Mouse (Mus musculus) lung, embryonic 16.5 days (tissue): Measurements from ENCODE around the gene Thrap3. TPM values are rescaled to one million over a fixed set of nuclear protein-coding genes. Genes with fewer than 3 reads are reported as not detected.

Source experiments
- ATAC-seq: fragments of 200-750 bp; cut with Nextera tagmentation; 2 replicates; pipeline ENCODE4 v1.8.0; 2017; ENCODE audit warnings: low read depth, mild to moderate bottlenecking, moderate library complexity
- H3K27ac ChIP-seq: fragments of 300-500 bp; sonication (generic); 2 replicates; pipeline ENCODE4 v1.5.1; 2014; ENCODE audit warnings: mild to moderate bottlenecking, control low read depth, low read length
- H3K27me3 ChIP-seq: fragments of 300-500 bp; sonication (generic); 2 replicates; pipeline ENCODE4 v1.6.1; 2014; ENCODE audit warnings: low read depth, low read length, mixed read lengths; ENCODE audit not compliant: control insufficient read depth, insufficient read depth
- H3K36me3 ChIP-seq: fragments of 300-500 bp; sonication (generic); 2 replicates; pipeline ENCODE4 v1.6.1; 2014; ENCODE audit warnings: low read length; ENCODE audit not compliant: control insufficient read depth, insufficient read depth
- H3K4me1 ChIP-seq: fragments of 300-500 bp; sonication (generic); replicated peaks from 2 replicates; pipeline ENCODE4 v1.6.1; 2014; ENCODE audit warnings: low read length, mixed read lengths; ENCODE audit not compliant: control insufficient read depth, insufficient read depth
- H3K4me2 ChIP-seq: fragments of 300-500 bp; sonication (generic); 2 replicates; pipeline ENCODE4 v1.6.1; 2014; ENCODE audit warnings: low read depth, low read length, control low read depth
- H3K4me3 ChIP-seq: fragments of 300-500 bp; sonication (generic); 2 replicates; pipeline ENCODE4 v1.5.1; 2014; ENCODE audit warnings: mild to moderate bottlenecking, low read length, control low read depth
- H3K9ac ChIP-seq: fragments of 300-500 bp; sonication (generic); 2 replicates; pipeline ENCODE4 v1.6.1; 2014; ENCODE audit warnings: low read length, control low read depth
- H3K9me3 ChIP-seq: fragments of 300-500 bp; sonication (generic); 2 replicates; pipeline ENCODE4 v1.6.1; 2016; ENCODE audit warnings: low read length; ENCODE audit not compliant: control insufficient read depth
- WGBS: fragments of 180-500 bp; shearing (Covaris S2); extraction: QIAGEN DNeasy Blood & Tissue Kit; methylation state at CpG from one replicate; pipeline ENCODE4 v1.1.7; 2014; 5-methylcytosine and 5-hydroxymethylcytosine counted together
- polyA plus RNA-seq: library from polyadenylated mRNA; unstranded; fragments of >200 nt; fragmentation: Nextera tagmentation; extraction: Ambion mirVana; gene quantifications from 2 replicates; pipeline ENCODE4 v1.2.1, GENCODE M21; 2015

Gene Thrap3
- polyA plus RNA-seq, 1 experiment from 2014 or later = 213 TPM

- Histone ChIP-seq H3K4me2 (no peak overlapping the region), H3K9me3 (no peaks in the 10 kb centered on the region), H3K4me1 (peaks cover 11% of the 10 kb centered on the region), H3K36me3 (peaks cover 26% of the 10 kb centered on the region), H3K27me3 (no peaks in the 10 kb centered on the region), H3K27ac (peak overlapping the region; percentile 89), H3K4me3 (no peak overlapping the region), H3K9ac (no peak overlapping the region)
- no peak for ATAC-seq
- WGBS = 48% methylated on average over 4 of the region's 4 CpGs
Measured at GRCm38 (mm10) chr4:126163685-126164084, 38.9 kb downstream of the Thrap3 start.

GRCm38 (mm10) chr4:126163067-126163659, 39.4 kb downstream of the Thrap3 start, which contains the start of gene Sh3d21:
Sh3d21 (minus strand) TSS chr4:126163491.
- Histone ChIP-seq H3K9ac (peak within 1 kb of the TSS; percentile 93), H3K4me3 (peak within 1 kb of the TSS; percentile 69), H3K4me1 (peaks cover 11% of the 10 kb centered on the region), H3K27ac (peak within 1 kb of the TSS; percentile 89), H3K9me3 (no peaks in the 10 kb centered on the region), H3K4me2 (peak within 1 kb of the TSS; percentile 92), H3K36me3 (peaks cover 23% of the 10 kb centered on the region), H3K27me3 (no peaks in the 10 kb centered on the region)
- 13% methylated on average over 22 of the region's 22 CpGs for WGBS
- peak; percentile 42 for ATAC-seq

- Histone ChIP-seq H3K9ac (peak overlapping the region; percentile 93), H3K36me3 (peaks cover 20% of the 10 kb centered on the region), H3K9me3 (no peaks in the 10 kb centered on the region), H3K27ac (peak overlapping the region; percentile 89), H3K4me1 (peaks cover 11% of the 10 kb centered on the region), H3K27me3 (no peaks in the 10 kb centered on the region), H3K4me2 (peak overlapping the region; percentile 92), H3K4me3 (peak overlapping the region; percentile 69)
- WGBS = under 1% methylated on average over 44 of the region's 44 CpGs
- peak; percentile 96 for ATAC-seq
Measured at GRCm38 (mm10) chr4:126162544-126163066, 40.0 kb downstream of the Thrap3 start.

- Histone ChIP-seq H3K4me1 (peaks cover 11% of the 10 kb centered on the region), H3K9me3 (peaks cover under 1% of the 10 kb centered on the region; the same call in 1 of the 2 replicates), H3K4me3 (peak overlapping the region; percentile 69), H3K9ac (peak overlapping the region; percentile 93), H3K36me3 (peaks cover 17% of the 10 kb centered on the region), H3K4me2 (peak overlapping the region; percentile 92), H3K27ac (peak overlapping the region; percentile 89), H3K27me3 (no peaks in the 10 kb centered on the region)
- peak; percentile 1; the same call in 1 of the 2 replicates for ATAC-seq
- WGBS = 59% methylated on average over 9 of the region's 9 CpGs
Measured at GRCm38 (mm10) chr4:126161986-126162385, 40.6 kb downstream of the Thrap3 start.

- no peaks in the 10 kb centered on the region for H3K27me3 ChIP-seq
- H3K27ac ChIP-seq = no peak overlapping the region
- H3K4me3 ChIP-seq = no peak overlapping the region
- no peak overlapping the region for H3K4me2 ChIP-seq
- ATAC-seq = no peak
- peaks cover 14% of the 10 kb centered on the region for H3K4me1 ChIP-seq
- peaks cover 12% of the 10 kb centered on the region for H3K36me3 ChIP-seq
- peaks cover 4% of the 10 kb centered on the region; the same call in 1 of the 2 replicates for H3K9me3 ChIP-seq
- H3K9ac ChIP-seq = no peak overlapping the region
- WGBS = 86% methylated on average over 6 of the region's 6 CpGs
Measured at GRCm38 (mm10) chr4:126161456-126161855, 41.1 kb downstream of the Thrap3 start.

GRCm38 (mm10) chr4:126160981-126161380, 41.6 kb downstream of the Thrap3 start:
- Histone ChIP-seq H3K9me3 (peaks cover 4% of the 10 kb centered on the region; the same call in 1 of the 2 replicates), H3K27me3 (no peaks in the 10 kb centered on the region), H3K4me1 (peaks cover 18% of the 10 kb centered on the region), H3K36me3 (peaks cover 7% of the 10 kb centered on the region), H3K9ac (no peak overlapping the region), H3K4me2 (no peak overlapping the region), H3K4me3 (no peak overlapping the region), H3K27ac (no peak overlapping the region)
- ATAC-seq = no peak
- WGBS = 91% methylated on average over 8 of the region's 8 CpGs

GRCm38 (mm10) chr4:126159455-126159854, 43.1 kb downstream of the Thrap3 start:
- Histone ChIP-seq H3K27ac (peak overlapping the region; percentile 18; the same call in 1 of the 2 replicates), H3K4me2 (no peak overlapping the region), H3K9ac (no peak overlapping the region), H3K27me3 (no peaks in the 10 kb centered on the region), H3K4me3 (no peak overlapping the region), H3K9me3 (peaks cover 4% of the 10 kb centered on the region; the same call in 1 of the 2 replicates), H3K36me3 (no peaks in the 10 kb centered on the region), H3K4me1 (peaks cover 29% of the 10 kb centered on the region)
- ATAC-seq = no peak
- WGBS = 63% methylated on average over 8 of the region's 8 CpGs

- no peak for ATAC-seq
- H3K36me3 ChIP-seq = no peaks in the 10 kb centered on the region; the same call in 1 of the 2 replicates
- no peak overlapping the region for H3K27ac ChIP-seq
- H3K4me1 ChIP-seq = peaks cover 27% of the 10 kb centered on the region
- no peaks in the 10 kb centered on the region for H3K27me3 ChIP-seq
- H3K4me3 ChIP-seq = no peak overlapping the region
- no peak overlapping the region for H3K9ac ChIP-seq
- 86% methylated on average over 6 of the region's 6 CpGs for WGBS
- no peak overlapping the region for H3K4me2 ChIP-seq
- peaks cover 4% of the 10 kb centered on the region; the same call in 1 of the 2 replicates for H3K9me3 ChIP-seq
Measured at GRCm38 (mm10) chr4:126157562-126157961, 45.0 kb downstream of the Thrap3 start.

GRCm38 (mm10) chr4:126156617-126157016, 45.9 kb downstream of the Thrap3 start:
- Histone ChIP-seq H3K27me3 (no peaks in the 10 kb centered on the region), H3K4me2 (no peak overlapping the region), H3K9ac (no peak overlapping the region), H3K9me3 (peaks cover 4% of the 10 kb centered on the region; the same call in 1 of the 2 replicates), H3K36me3 (peaks cover 4% of the 10 kb centered on the region), H3K27ac (peak overlapping the region; percentile 93), H3K4me1 (peaks cover 27% of the 10 kb centered on the region), H3K4me3 (no peak overlapping the region)
- no peak for ATAC-seq
- 61% methylated on average over 5 of the region's 5 CpGs for WGBS
